Mouse (Mus musculus) MEL (cell line): ENCODE results near the gene Dcdc2b.

ENCODE experiments used
- CHD1 ChIP-seq: IDR thresholded peaks from 2 replicates; pipeline ENCODE4 v1.6.1; 2012; ENCODE audit warnings: low read depth, mild to moderate bottlenecking, inconsistent platforms, low read length, improper control_type of control experiment
- CHD2 ChIP-seq: IDR thresholded peaks from 2 replicates; pipeline ENCODE4 v1.6.1; 2011; ENCODE audit warnings: low read length, improper control_type of control experiment
- CTCF ChIP-seq, 3 experiments: IDR thresholded peaks in 2 of 3; conservative IDR thresholded peaks in 1 of 3; 2 replicates each; pipeline ENCODE4 v1.5.1; 2011 to 2012; ENCODE audit warnings: low read length in 3 of 3, low read depth in 2 of 3, mild to moderate bottlenecking in 2 of 3, improper control_type of control experiment in 1 of 3, inconsistent platforms in 1 of 3, mixed read lengths in 1 of 3, moderate library complexity in 1 of 3; ENCODE audit not compliant: control insufficient read depth in 1 of 3, insufficient read depth in 1 of 3, poor library complexity in 1 of 3, severe bottlenecking in 1 of 3
- ETS1 ChIP-seq: IDR thresholded peaks from 2 replicates; pipeline ENCODE4 v1.6.1; 2012; ENCODE audit warnings: low read depth, mild to moderate bottlenecking, inconsistent platforms, low read length, improper control_type of control experiment, moderate library complexity
- MAFK ChIP-seq: IDR thresholded peaks from 2 replicates; pipeline ENCODE4 v1.6.1; 2011; ENCODE audit warnings: low read depth, mild to moderate bottlenecking, low read length, improper control_type of control experiment, borderline replicate concordance
- MAX ChIP-seq: IDR thresholded peaks from 2 replicates; pipeline ENCODE4 v1.6.1; 2011; ENCODE audit warnings: low read length, improper control_type of control experiment
- POLR2A ChIP-seq, 2 experiments: IDR thresholded peaks; 2 replicates each; pipeline ENCODE4 v1.6.1; 2011 to 2012; ENCODE audit warnings: low read length in 2 of 2, mild to moderate bottlenecking in 2 of 2, control low read depth in 1 of 2, improper control_type of control experiment in 1 of 2, low read depth in 1 of 2, moderate library complexity in 1 of 2; ENCODE audit not compliant: control insufficient read depth in 1 of 2, insufficient read depth in 1 of 2, poor library complexity in 1 of 2
- TCF12 ChIP-seq: IDR thresholded peaks from 2 replicates; pipeline ENCODE4 v1.6.1; 2014; ENCODE audit warnings: low read depth, mild to moderate bottlenecking, inconsistent platforms, low read length, improper control_type of control experiment, moderate library complexity

- TF ChIP-seq MAX (0 out of 2 replicates have a peak, but pooled peaks have one; percentile 44), CTCF (IDR thresholded peaks at IDR 0.05 in 2 of 3, conservative IDR thresholded peaks at IDR 0.05 in 1 of 3; ENCODE audit: control insufficient read depth in 1 of 3, insufficient read depth in 1 of 3, low read depth in 2 of 3, low read length in 3 of 3, poor library complexity in 1 of 3, severe bottlenecking in 1 of 3) (no peak), POLR2A (IDR thresholded peaks at IDR 0.05; ENCODE audit: control insufficient read depth in 1 of 2, insufficient read depth in 1 of 2, low read depth in 1 of 2, low read length in 2 of 2, poor library complexity in 1 of 2) (peak in 1 of 2 experiments; percentile 63; a peak in 1 of 4 replicates), ETS1 (no peak), TCF12 (no peak), CHD1 (no peak), MAFK (no peak), CHD2 (no peak)
Observed at GRCm38 (mm10) chr4:129580347-129580746, 33.7 kb downstream of the Dcdc2b start.
